Mouse (Mus musculus) intestine, postnatal 0 days (tissue): ENCODE results near the gene Hectd1. TPM values are rescaled to one million over a fixed set of nuclear protein-coding genes. Genes with fewer than 3 reads are reported as not detected.

Experiments used
- ATAC-seq: fragments of 200-750 bp; cut with Nextera tagmentation; 2 replicates; pipeline ENCODE4 v1.8.0; 2017; ENCODE audit warnings: mild to moderate bottlenecking, moderate TSS enrichment, moderate library complexity
- H3K27ac ChIP-seq: fragments of 300-500 bp; sonication (generic); 2 replicates; pipeline ENCODE4 v1.5.1; 2014; ENCODE audit warnings: mild to moderate bottlenecking, low read depth, low read length, moderate library complexity
- H3K27me3 ChIP-seq: fragments of 300-500 bp; sonication (generic); replicated peaks from 2 replicates; pipeline ENCODE4 v1.6.1; 2014; ENCODE audit warnings: low read length, mixed read lengths; ENCODE audit not compliant: control insufficient read depth, insufficient read depth
- H3K36me3 ChIP-seq: fragments of 300-500 bp; sonication (generic); 2 replicates; pipeline ENCODE4 v1.6.1; 2014; ENCODE audit warnings: mild to moderate bottlenecking, moderate library complexity; ENCODE audit not compliant: control insufficient read depth, insufficient read depth
- H3K4me1 ChIP-seq: fragments of 300-500 bp; sonication (generic); replicated peaks from 2 replicates; pipeline ENCODE4 v1.6.1; 2014; ENCODE audit warnings: antibody characterized with exemption, low read length, mixed read lengths; ENCODE audit not compliant: control insufficient read depth, insufficient read depth
- H3K4me2 ChIP-seq: fragments of 300-500 bp; sonication (generic); replicated peaks from 2 replicates; pipeline ENCODE4 v1.6.1; 2014; ENCODE audit warnings: low read depth, mild to moderate bottlenecking, moderate library complexity
- H3K4me3 ChIP-seq: fragments of 300-500 bp; sonication (generic); 2 replicates; pipeline ENCODE4 v1.5.1; 2014; ENCODE audit warnings: low read depth, low read length
- H3K9ac ChIP-seq: fragments of 300-500 bp; sonication (generic); 2 replicates; pipeline ENCODE4 v1.6.1; 2014; ENCODE audit warnings: mild to moderate bottlenecking, low read depth, low read length
- H3K9me3 ChIP-seq: fragments of 300-500 bp; sonication (generic); 2 replicates; pipeline ENCODE4 v1.6.1; 2016; ENCODE audit warnings: mixed run types; ENCODE audit not compliant: control insufficient read depth
- CTCF ChIP-seq: sonication (generic); IDR thresholded peaks from 2 replicates; pipeline ENCODE4 v1.5.1; 2016; ENCODE audit warnings: low read depth, mild to moderate bottlenecking, control low read depth, antibody characterized with exemption, moderate library complexity
- WGBS: fragments of 180-500 bp; shearing (Covaris S2); extraction: QIAGEN DNeasy Blood & Tissue Kit; methylation state at CpG from one replicate; pipeline ENCODE4 v1.1.7; 2014; 5-methylcytosine and 5-hydroxymethylcytosine counted together
- polyA plus RNA-seq: library from polyadenylated mRNA; unstranded; fragments of >200 nt; fragmentation: Nextera tagmentation; extraction: Ambion mirVana; gene quantifications from 2 replicates; pipeline ENCODE4 v1.2.1, GENCODE M21; 2015

Hectd1 gene
- polyA plus RNA-seq, 1 experiment from 2014 or later: 16.8 TPM

DNA sequence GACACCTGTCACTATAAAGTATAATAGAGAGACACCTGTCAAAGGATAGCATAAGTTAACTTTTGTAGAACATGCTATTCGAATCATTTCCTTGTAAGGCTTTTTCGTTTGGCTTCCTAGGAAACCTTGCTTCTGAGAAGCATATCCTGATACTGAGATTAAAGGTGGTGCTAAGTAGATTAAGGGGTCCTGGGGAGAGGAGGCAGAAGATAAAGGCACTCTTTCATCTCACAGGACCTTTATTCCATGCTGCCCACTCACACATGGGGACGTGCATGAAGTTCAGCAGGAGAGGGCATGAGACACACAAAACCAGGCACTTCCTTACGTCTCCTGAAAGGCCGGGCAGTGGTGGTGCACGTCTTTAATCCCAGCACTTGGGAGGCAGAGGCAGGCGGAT is 26.1 kb upstream of the Hectd1 start:
- H3K4me2 ChIP-seq: no peak overlapping the region
- H3K27me3 ChIP-seq: no peaks in the 10 kb centered on the region
- no peak overlapping the region for H3K27ac ChIP-seq
- H3K36me3 ChIP-seq: no peaks in the 10 kb centered on the region
- no peak for TF ChIP-seq CTCF
- 75% methylated on average over 7 of the region's 7 CpGs for WGBS
- ATAC-seq: no peak
- no peaks in the 10 kb centered on the region for H3K9me3 ChIP-seq
- H3K9ac ChIP-seq: no peak overlapping the region
- no peak overlapping the region for H3K4me3 ChIP-seq
- no peaks in the 10 kb centered on the region for H3K4me1 ChIP-seq

DNA sequence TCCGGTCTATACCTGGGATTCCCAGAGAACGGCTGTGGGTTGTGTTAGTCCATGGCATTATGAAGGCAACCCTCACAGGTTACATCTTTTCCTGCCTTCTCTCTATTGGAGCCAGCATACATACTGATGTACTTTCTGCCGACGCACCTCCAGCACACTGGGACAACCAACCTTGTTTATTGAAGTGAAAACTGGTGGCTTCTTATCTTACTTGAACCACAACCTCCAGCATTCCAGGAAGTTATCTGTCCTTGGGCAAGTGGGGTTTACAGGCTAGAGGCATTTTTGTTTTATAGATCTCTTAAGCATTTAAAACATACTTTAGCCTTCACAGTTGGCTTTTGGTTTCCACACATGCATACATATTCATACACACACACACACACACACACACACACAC is 22.3 kb upstream of the Hectd1 start:
- Histone ChIP-seq H3K4me2 (no peak overlapping the region), H3K36me3 (no peaks in the 10 kb centered on the region), H3K4me1 (no peaks in the 10 kb centered on the region), H3K27me3 (no peaks in the 10 kb centered on the region), H3K9ac (no peak overlapping the region), H3K4me3 (no peak overlapping the region), H3K9me3 (no peaks in the 10 kb centered on the region), H3K27ac (no peak overlapping the region)
- no peak for ATAC-seq
- WGBS: 66% methylated on average over 4 of the region's 4 CpGs
- TF ChIP-seq CTCF: no peak

DNA sequence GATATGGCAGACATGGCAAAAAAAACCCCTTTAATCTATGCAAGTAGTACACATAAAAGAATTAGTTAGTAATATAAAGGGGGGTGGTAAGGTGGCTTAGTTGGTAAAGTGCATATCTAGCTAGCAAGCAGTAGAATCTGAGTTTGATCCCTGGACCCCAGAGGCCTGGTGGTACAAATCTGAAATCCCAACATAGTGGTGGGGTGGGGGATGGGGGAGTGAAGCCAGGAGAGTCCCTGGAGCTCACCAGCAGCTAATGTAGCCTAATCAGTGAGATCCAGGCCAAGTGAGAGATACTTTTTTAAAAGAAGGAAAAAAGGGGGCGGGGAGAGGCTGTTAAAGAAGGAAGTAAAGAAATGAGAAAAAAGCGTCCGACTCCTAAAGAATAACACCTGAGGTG is 21.8 kb upstream of the Hectd1 start:
- 81% methylated on average over 3 of the region's 3 CpGs for WGBS

DNA sequence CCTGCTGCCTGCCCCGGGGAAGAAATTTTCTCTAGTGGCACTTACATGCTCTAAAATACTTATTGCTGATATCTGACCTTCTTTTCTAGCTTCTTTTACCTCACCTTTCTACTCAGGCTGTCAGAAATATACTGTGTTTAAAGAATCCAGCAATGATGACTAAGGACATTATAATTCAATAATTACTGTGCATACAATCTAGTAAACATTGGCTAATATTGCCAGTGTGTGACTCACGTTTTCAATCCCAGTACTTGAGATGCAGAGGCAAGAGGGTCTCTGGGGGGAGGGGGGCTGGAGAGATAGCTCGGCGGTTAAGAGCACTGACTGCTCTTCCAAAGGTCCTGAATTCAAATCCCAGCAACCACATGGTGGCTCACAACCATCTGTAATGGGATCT is 21.0 kb upstream of the Hectd1 start:
- no peaks in the 10 kb centered on the region for H3K27me3 ChIP-seq
- no peak overlapping the region for H3K4me2 ChIP-seq
- H3K9ac ChIP-seq: no peak overlapping the region
- TF ChIP-seq CTCF: no peak
- no peaks in the 10 kb centered on the region for H3K9me3 ChIP-seq
- no peak overlapping the region for H3K4me3 ChIP-seq
- no peak overlapping the region for H3K27ac ChIP-seq
- WGBS: 78% methylated on average over 4 of the region's 4 CpGs
- no peaks in the 10 kb centered on the region for H3K4me1 ChIP-seq
- ATAC-seq: no peak
- no peaks in the 10 kb centered on the region for H3K36me3 ChIP-seq

More for the DNA sequence above, 21.8 kb upstream of the Hectd1 start:
- H3K4me2 ChIP-seq: no peak overlapping the region
- H3K9ac ChIP-seq: no peak overlapping the region
- no peaks in the 10 kb centered on the region for H3K9me3 ChIP-seq
- H3K36me3 ChIP-seq: no peaks in the 10 kb centered on the region
- H3K27ac ChIP-seq: no peak overlapping the region
- no peak overlapping the region for H3K4me3 ChIP-seq
- H3K4me1 ChIP-seq: no peaks in the 10 kb centered on the region
- no peak for ATAC-seq
- TF ChIP-seq CTCF: no peak
- H3K27me3 ChIP-seq: no peaks in the 10 kb centered on the region

DNA sequence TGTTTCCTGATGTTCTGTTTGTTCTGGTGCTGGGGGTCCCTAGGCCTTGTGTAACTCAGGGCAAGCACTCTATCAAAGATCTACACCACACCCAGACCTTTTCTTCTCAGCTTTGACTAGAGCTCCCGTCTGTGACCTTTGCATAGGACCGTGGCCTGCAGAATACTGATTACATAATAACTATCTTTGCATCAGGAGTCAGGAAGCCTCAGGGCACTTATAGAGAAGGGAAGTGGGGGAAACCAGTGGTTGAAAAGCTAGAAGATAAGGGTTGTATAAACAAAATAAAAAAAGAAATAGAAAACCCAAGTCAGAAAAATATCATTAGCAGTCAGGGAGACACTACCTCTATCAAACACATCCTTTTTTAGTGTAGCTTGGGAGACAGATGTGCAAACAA is 20.6 kb upstream of the Hectd1 start:
- no peaks in the 10 kb centered on the region for H3K4me1 ChIP-seq
- no peaks in the 10 kb centered on the region for H3K36me3 ChIP-seq
- 44% methylated on average over 2 of the region's 2 CpGs for WGBS
- H3K4me2 ChIP-seq: no peak overlapping the region
- H3K27me3 ChIP-seq: no peaks in the 10 kb centered on the region
- H3K9me3 ChIP-seq: no peaks in the 10 kb centered on the region
- no peak overlapping the region for H3K27ac ChIP-seq
- TF ChIP-seq CTCF: no peak
- no peak overlapping the region for H3K9ac ChIP-seq
- no peak overlapping the region for H3K4me3 ChIP-seq
- no peak for ATAC-seq

DNA sequence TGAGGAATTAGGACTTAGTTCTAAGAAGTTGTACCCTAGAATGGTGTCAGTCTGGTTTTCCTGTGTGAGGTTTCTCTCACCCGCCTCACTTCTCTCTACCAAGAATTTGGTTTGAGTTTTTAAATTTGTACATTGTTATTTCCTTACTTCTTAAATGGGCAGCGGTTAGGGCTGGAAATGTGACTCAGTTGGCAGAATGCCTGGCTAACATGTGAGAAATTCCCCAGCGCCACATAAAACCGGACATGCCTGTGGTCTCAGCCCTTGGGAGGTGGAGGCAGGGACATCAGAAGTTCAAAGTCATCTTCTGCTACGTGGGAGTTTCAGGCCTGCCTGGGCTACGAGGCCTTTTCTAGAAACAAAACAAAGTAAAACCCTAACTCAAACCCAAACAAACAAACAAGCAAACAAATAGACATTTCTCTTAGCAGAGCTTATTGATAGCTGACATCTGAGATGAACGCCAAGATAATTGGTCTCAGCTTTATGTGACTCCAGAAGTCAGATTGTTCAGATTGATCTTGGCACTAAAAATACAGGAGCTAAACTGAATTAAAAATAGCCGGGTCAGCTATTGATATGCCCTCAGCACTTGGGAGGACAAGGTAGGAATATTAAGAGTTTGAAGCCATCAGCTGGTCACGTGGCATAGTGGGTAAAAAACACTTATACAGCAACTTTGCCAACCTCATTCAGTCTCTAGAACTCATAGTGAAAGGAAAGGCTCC is 18.8 kb upstream of the Hectd1 start:
- WGBS: 84% methylated on average over 9 of the region's 9 CpGs

More for the DNA sequence above, 18.8 kb upstream of the Hectd1 start:
- Histone ChIP-seq H3K4me1 (peaks cover 10% of the 10 kb centered on the region; the same call in 1 of the 2 replicates), H3K27ac (no peak overlapping the region), H3K27me3 (no peaks in the 10 kb centered on the region), H3K4me2 (no peak overlapping the region), H3K9me3 (no peaks in the 10 kb centered on the region), H3K9ac (no peak overlapping the region), H3K36me3 (no peaks in the 10 kb centered on the region), H3K4me3 (no peak overlapping the region)
- no peak for ATAC-seq
- TF ChIP-seq CTCF: no peak
